Mouse (Mus musculus): ENCODE measurements around the gene Mkrn3. TPM values are rescaled to one million over a fixed set of nuclear protein-coding genes. Genes with fewer than 3 reads are reported as not detected.
A peak's percentile ranks its signal among the peaks of the same experiment; 100 is the strongest.

Gene Mkrn3
- polyA plus RNA-seq, 1 experiment from 2014 or later, result 26.4 TPM

DNA sequence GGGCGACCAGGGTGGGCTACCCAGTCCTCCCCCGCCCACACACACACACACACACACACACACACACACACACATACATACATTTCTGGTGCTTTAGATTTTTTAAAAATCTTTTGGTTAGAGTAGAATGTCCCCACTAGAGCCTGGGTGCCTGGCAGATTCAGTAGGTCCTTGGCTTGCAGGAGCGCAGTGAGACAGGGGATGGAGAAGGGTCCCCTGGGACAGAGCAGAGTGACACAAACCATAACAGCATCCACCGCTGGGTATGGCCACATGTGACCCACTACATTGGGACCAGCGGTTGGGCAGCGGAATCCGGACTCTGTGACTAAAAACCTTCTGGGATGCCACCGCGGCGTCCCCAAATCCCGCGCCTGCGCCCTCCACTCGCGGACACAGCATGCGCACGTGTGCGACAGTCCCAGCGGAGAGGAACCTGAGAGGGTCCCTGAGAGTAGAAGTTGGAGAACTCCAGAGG is 13.3 kb downstream of the Mkrn3 start:
- ATAC-seq, result peak; percentile 64
- 37% methylated on average over 19 of the region's 19 CpGs for WGBS
- Histone ChIP-seq H3K4me2 (ENCODE audit: low read length) (peak overlapping the region; percentile 56), H3K27me3 (replicated peaks; ENCODE audit: control insufficient read depth, insufficient read depth, low read length) (no peaks in the 10 kb centered on the region), H3K27ac (ENCODE audit: low read length) (no peak overlapping the region), H3K4me3 (replicated peaks; ENCODE audit: low read length) (peak overlapping the region; percentile 42), H3K4me1 (replicated peaks; ENCODE audit: control insufficient read depth, insufficient read depth, low read length) (no peaks in the 10 kb centered on the region), H3K9me3 (ENCODE audit: control insufficient read depth, low read length) (no peaks in the 10 kb centered on the region), H3K9ac (replicated peaks; ENCODE audit: low read depth, low read length) (peak overlapping the region; percentile 41; the same call in 1 of the 2 replicates), H3K36me3 (ENCODE audit: control insufficient read depth, insufficient read depth) (no peaks in the 10 kb centered on the region)

DNA sequence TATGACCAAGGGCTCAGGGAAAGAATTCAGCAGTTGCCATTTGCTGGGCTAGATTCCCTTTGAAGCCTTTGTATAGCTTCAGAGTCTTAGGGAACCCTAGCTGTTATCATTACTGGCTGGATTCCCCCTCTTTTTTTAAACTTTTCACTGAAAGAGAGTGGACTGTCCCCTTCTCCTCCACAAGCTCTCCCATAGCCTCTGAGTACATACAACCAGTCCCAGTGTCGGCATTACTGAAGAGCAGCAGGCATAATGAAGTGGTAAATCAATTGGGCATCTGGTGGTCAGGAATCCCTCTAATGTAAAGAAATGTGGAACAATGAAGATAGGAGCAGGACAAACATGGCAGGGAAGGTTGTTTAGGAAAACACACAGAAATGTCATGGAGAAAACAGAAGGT is 27.7 kb downstream of the Mkrn3 start:
- Histone ChIP-seq H3K4me3 (replicated peaks; ENCODE audit: low read length) (no peak overlapping the region), H3K9ac (replicated peaks; ENCODE audit: low read depth, low read length) (no peak overlapping the region), H3K4me2 (ENCODE audit: low read length) (no peak overlapping the region), H3K27me3 (replicated peaks; ENCODE audit: control insufficient read depth, insufficient read depth, low read length) (no peaks in the 10 kb centered on the region), H3K4me1 (replicated peaks; ENCODE audit: control insufficient read depth, insufficient read depth, low read length) (no peaks in the 10 kb centered on the region), H3K9me3 (ENCODE audit: control insufficient read depth, low read length) (no peaks in the 10 kb centered on the region), H3K27ac (ENCODE audit: low read length) (no peak overlapping the region), H3K36me3 (ENCODE audit: control insufficient read depth, insufficient read depth) (no peaks in the 10 kb centered on the region)
- no peak for ATAC-seq
- 35% methylated on average over 1 of the region's 1 CpGs for WGBS

DNA sequence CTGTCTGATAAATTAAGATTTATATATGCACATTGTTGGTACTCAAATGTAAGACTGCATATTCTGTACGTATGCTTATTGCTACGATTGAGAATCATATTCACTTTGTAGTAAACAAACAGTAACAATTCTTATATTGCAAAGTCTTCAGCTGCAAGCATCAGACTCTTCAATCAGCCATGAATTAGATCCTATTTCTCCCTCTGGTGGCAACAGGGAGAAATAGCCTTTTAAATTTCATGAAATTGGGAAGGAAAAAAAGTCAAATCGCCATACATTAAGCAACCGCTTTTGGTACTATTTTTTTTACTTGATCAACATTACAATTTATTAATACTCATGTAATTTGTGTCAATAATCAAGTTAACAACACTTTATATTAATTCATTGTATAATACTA is 31.6 kb downstream of the Mkrn3 start:
- Histone ChIP-seq H3K27ac (ENCODE audit: low read length) (no peak overlapping the region), H3K4me1 (replicated peaks; ENCODE audit: control insufficient read depth, insufficient read depth, low read length) (no peaks in the 10 kb centered on the region), H3K4me3 (replicated peaks; ENCODE audit: low read length) (no peak overlapping the region), H3K4me2 (ENCODE audit: low read length) (no peak overlapping the region), H3K9me3 (ENCODE audit: control insufficient read depth, low read length) (no peaks in the 10 kb centered on the region), H3K36me3 (ENCODE audit: control insufficient read depth, insufficient read depth) (no peaks in the 10 kb centered on the region), H3K9ac (replicated peaks; ENCODE audit: low read depth, low read length) (no peak overlapping the region), H3K27me3 (replicated peaks; ENCODE audit: control insufficient read depth, insufficient read depth, low read length) (no peaks in the 10 kb centered on the region)
- 54% methylated on average over 4 of the region's 4 CpGs for WGBS
- ATAC-seq, result no peak

DNA sequence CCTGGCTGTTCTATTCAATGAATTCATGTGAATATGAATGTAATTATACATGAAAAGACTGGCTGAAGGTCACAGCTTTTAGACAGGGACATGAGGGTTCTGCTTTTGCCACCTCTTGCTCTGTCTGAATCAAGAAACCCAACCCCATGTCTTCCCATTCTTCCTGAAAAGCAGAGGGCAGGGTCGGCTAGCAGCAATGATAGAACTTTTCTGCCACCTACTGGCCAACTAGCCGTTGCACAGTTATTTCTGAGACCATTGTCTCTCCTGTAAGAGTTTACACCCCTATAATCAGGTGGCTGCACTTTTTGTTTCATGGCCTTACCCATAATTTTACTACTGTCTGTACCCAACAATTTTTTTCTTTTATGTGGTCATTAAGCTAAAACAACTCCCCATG is 37.5 kb downstream of the Mkrn3 start:
- Histone ChIP-seq H3K9me3 (ENCODE audit: control insufficient read depth, low read length) (peaks cover 6% of the 10 kb centered on the region; the same call in 1 of the 2 replicates), H3K36me3 (ENCODE audit: control insufficient read depth, insufficient read depth) (no peaks in the 10 kb centered on the region), H3K4me2 (ENCODE audit: low read length) (no peak overlapping the region), H3K4me3 (replicated peaks; ENCODE audit: low read length) (no peak overlapping the region), H3K4me1 (replicated peaks; ENCODE audit: control insufficient read depth, insufficient read depth, low read length) (0 out of 2 replicates have a peak, but pooled peaks cover 2% of the 10 kb centered on the region), H3K27me3 (replicated peaks; ENCODE audit: control insufficient read depth, insufficient read depth, low read length) (no peaks in the 10 kb centered on the region), H3K9ac (replicated peaks; ENCODE audit: low read depth, low read length) (no peak overlapping the region), H3K27ac (ENCODE audit: low read length) (no peak overlapping the region)
- WGBS, result 9% methylated on average over 2 of the region's 2 CpGs
- ATAC-seq, result peak; percentile 64; the same call in 1 of the 2 replicates

DNA sequence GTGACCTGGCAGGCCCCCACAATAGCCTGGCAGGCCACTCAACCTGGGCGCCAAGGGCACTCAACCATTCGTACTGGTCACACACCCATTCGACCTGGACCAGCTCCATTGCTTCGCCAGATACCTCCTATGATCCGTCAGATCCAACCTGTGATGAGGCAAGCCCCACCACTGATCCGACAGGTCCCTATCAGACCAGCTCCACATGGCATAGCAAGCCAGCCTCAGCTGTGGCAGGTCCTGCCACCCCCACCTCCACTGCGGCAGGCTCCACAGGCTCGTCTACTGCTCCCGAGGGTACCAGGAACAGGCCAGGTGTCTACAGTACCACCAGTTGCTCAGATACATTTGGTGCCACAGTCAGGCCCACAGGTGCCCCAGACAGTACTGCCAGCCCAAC is 41.4 kb downstream of the Mkrn3 start:
- Histone ChIP-seq H3K27ac (ENCODE audit: low read length) (no peak overlapping the region), H3K4me3 (replicated peaks; ENCODE audit: low read length) (no peak overlapping the region; the same call in 1 of the 2 replicates), H3K4me2 (ENCODE audit: low read length) (peak overlapping the region; percentile 59; the same call in 1 of the 2 replicates), H3K36me3 (ENCODE audit: control insufficient read depth, insufficient read depth) (no peaks in the 10 kb centered on the region), H3K27me3 (replicated peaks; ENCODE audit: control insufficient read depth, insufficient read depth, low read length) (no peaks in the 10 kb centered on the region), H3K9me3 (ENCODE audit: control insufficient read depth, low read length) (peaks cover 6% of the 10 kb centered on the region; the same call in 1 of the 2 replicates), H3K9ac (replicated peaks; ENCODE audit: low read depth, low read length) (no peak overlapping the region), H3K4me1 (replicated peaks; ENCODE audit: control insufficient read depth, insufficient read depth, low read length) (0 out of 2 replicates have a peak, but pooled peaks cover 2% of the 10 kb centered on the region)
- ATAC-seq, result no peak
- WGBS, result 88% methylated on average over 9 of the region's 9 CpGs

DNA sequence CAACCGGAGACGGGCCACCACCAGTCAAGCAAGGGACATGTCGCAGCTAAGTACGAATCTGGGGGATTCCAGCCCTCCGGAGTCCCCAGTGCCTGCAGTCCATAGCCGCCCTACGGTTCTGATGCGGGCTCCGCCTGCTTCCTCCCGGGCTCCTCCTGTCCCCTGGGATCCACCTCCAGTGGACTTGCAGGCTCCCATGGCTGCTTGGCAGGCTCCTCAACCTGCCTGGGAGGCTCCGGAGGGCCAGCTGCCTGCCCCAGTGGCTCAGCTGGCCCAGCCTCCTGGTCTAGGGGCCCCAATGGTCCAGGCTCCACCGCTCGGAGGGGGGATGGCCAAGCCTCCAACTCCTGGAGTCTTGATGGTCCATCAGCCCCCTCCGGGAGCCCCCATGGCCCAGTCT is 42.6 kb downstream of the Mkrn3 start:
- ATAC-seq, result peak; percentile 58
- Histone ChIP-seq H3K4me3 (replicated peaks; ENCODE audit: low read length) (peak overlapping the region; percentile 55), H3K4me2 (ENCODE audit: low read length) (peak overlapping the region; percentile 59), H3K9ac (replicated peaks; ENCODE audit: low read depth, low read length) (peak overlapping the region; percentile 63), H3K36me3 (ENCODE audit: control insufficient read depth, insufficient read depth) (no peaks in the 10 kb centered on the region), H3K4me1 (replicated peaks; ENCODE audit: control insufficient read depth, insufficient read depth, low read length) (0 out of 2 replicates have a peak, but pooled peaks cover 2% of the 10 kb centered on the region), H3K27me3 (replicated peaks; ENCODE audit: control insufficient read depth, insufficient read depth, low read length) (no peaks in the 10 kb centered on the region), H3K9me3 (ENCODE audit: control insufficient read depth, low read length) (peaks cover 6% of the 10 kb centered on the region; the same call in 1 of the 2 replicates), H3K27ac (ENCODE audit: low read length) (peak overlapping the region; percentile 67)
- 36% methylated on average over 14 of the region's 14 CpGs for WGBS

DNA sequence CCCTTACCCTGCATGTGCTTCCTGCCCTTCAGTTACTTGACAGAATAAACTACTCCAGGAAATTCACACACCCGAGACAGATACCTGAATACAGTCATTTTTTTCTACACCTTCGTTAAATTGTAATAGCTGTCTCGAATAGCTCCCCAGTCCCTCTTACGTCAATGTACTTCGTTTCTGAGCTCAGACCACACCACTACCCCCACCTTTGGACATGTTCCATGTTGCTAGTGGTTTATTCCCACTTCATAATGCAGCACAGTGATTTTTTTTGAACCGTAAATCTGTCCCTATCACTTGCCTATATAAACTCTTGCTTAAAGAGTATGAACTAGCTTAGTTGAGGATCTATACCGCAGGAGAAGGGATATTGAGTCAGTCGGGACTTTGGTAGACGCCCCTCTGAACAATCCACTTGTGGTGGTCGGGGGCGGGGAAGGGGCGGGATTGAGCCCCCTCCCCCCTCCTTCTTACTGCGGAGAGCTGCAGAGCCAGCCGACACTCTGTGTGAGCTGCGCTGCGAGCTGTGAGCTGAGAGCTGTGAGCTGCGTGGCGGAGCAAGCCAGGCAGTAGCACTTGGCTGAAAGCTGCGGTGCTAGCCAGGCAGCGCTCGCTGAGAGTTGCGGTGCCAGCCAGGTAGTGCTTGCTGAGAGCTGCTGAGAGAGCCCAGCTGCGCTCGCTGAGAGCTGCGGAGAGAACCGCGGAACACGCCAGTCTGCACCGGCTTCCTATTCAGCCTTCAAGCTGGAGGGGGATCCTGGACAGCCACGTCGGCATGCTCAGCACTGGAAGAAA is 43.2 kb downstream of the Mkrn3 start, which contains the start of gene Magel2:
TSS of gene Magel2 (plus strand) at position 501 of the 795 bp plus-strand sequence.
- WGBS, result 25% methylated on average over 31 of the region's 31 CpGs
- peak within 1 kb of the TSS; percentile 59 for H3K4me2 ChIP-seq (ENCODE audit: low read length)
- no peaks in the 10 kb centered on the region for H3K36me3 ChIP-seq (ENCODE audit: control insufficient read depth, insufficient read depth)
- peak within 1 kb of the TSS; percentile 63 for H3K9ac ChIP-seq (replicated peaks; ENCODE audit: low read depth, low read length)
- H3K27ac ChIP-seq (ENCODE audit: low read length), result peak within 1 kb of the TSS; percentile 67
- no peaks in the 10 kb centered on the region for H3K27me3 ChIP-seq (replicated peaks; ENCODE audit: control insufficient read depth, insufficient read depth, low read length)
- peak within 1 kb of the TSS; percentile 55 for H3K4me3 ChIP-seq (replicated peaks; ENCODE audit: low read length)
- peaks cover 3% of the 10 kb centered on the region; the same call in 1 of the 2 replicates for H3K9me3 ChIP-seq (ENCODE audit: control insufficient read depth, low read length)
- ATAC-seq, result peak; percentile 96
- 0 out of 2 replicates have a peak, but pooled peaks cover 2% of the 10 kb centered on the region for H3K4me1 ChIP-seq (replicated peaks; ENCODE audit: control insufficient read depth, insufficient read depth, low read length)

DNA sequence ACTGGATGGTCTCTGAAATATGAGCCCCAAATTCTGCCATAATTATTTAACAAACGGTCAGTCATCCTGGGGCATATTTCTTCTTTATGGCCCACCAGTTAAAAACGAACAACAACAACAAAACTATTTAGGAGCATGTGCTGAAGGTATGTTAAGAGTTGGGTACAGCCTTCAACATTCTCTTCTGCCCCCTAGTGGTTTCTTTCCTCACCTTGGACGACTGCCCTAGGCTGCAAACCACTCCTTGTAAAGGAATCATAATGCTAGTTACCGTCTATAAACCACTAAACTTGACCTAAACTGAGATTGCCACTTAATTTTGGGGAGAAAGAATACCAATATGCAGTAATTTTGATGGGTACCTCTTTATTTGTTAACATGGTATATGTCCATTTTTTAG is 44.3 kb downstream of the Mkrn3 start:
- Histone ChIP-seq H3K9me3 (ENCODE audit: control insufficient read depth, low read length) (0 out of 2 replicates have a peak, but pooled peaks cover 2% of the 10 kb centered on the region), H3K4me2 (ENCODE audit: low read length) (no peak overlapping the region), H3K27me3 (replicated peaks; ENCODE audit: control insufficient read depth, insufficient read depth, low read length) (no peaks in the 10 kb centered on the region), H3K9ac (replicated peaks; ENCODE audit: low read depth, low read length) (no peak overlapping the region), H3K36me3 (ENCODE audit: control insufficient read depth, insufficient read depth) (no peaks in the 10 kb centered on the region), H3K27ac (ENCODE audit: low read length) (no peak overlapping the region), H3K4me1 (replicated peaks; ENCODE audit: control insufficient read depth, insufficient read depth, low read length) (0 out of 2 replicates have a peak, but pooled peaks cover 2% of the 10 kb centered on the region), H3K4me3 (replicated peaks; ENCODE audit: low read length) (no peak overlapping the region)
- no peak for ATAC-seq
- WGBS, result 32% methylated on average over 4 of the region's 4 CpGs
